Mouse (Mus musculus) heart, embryonic 12.5 days (tissue): ENCODE results near the gene Bex4. TPM values are rescaled to one million over a fixed set of nuclear protein-coding genes. Genes with fewer than 3 reads are reported as not detected.
"Not testable (repeated sequence)": the region's sequence is repeated elsewhere in the genome, so short reads cannot be mapped to it uniquely, and the experiment has no call there.

Experiments used
- ATAC-seq: fragments of 200-750 bp; cut with Nextera tagmentation; 2 replicates; pipeline ENCODE4 v1.8.0; 2017; ENCODE audit warnings: moderate TSS enrichment, moderate library complexity; ENCODE audit not compliant: insufficient number of reproducible peaks, low FRiP score
- H3K27ac ChIP-seq: fragments of 300-500 bp; sonication (generic); 2 replicates; pipeline ENCODE4 v1.5.1; 2016; ENCODE audit warnings: mild to moderate bottlenecking, moderate library complexity; ENCODE audit not compliant: poor library complexity, severe bottlenecking
- H3K27me3 ChIP-seq: fragments of 300-500 bp; sonication (generic); replicated peaks from 2 replicates; pipeline ENCODE4 v1.6.1; 2016; ENCODE audit warnings: mild to moderate bottlenecking, moderate library complexity
- H3K36me3 ChIP-seq: fragments of 300-500 bp; sonication (generic); 2 replicates; pipeline ENCODE4 v1.6.1; 2016; ENCODE audit warnings: mild to moderate bottlenecking, moderate library complexity
- H3K4me1 ChIP-seq: fragments of 300-500 bp; sonication (generic); replicated peaks from 2 replicates; pipeline ENCODE4 v1.6.1; 2016; ENCODE audit warnings: mild to moderate bottlenecking
- H3K4me2 ChIP-seq: fragments of 300-500 bp; sonication (generic); 2 replicates; pipeline ENCODE4 v1.6.1; 2016; ENCODE audit warnings: mild to moderate bottlenecking, moderate library complexity
- H3K4me3 ChIP-seq: fragments of 300-500 bp; sonication (generic); 2 replicates; pipeline ENCODE4 v1.5.1; 2016; ENCODE audit warnings: mild to moderate bottlenecking
- H3K9ac ChIP-seq: fragments of 300-500 bp; sonication (generic); 2 replicates; pipeline ENCODE4 v1.6.1; 2016; ENCODE audit warnings: mild to moderate bottlenecking, moderate library complexity
- H3K9me3 ChIP-seq: fragments of 300-500 bp; sonication (generic); replicated peaks from 2 replicates; pipeline ENCODE4 v1.6.1; 2016; ENCODE audit warnings: mild to moderate bottlenecking, moderate library complexity
- WGBS: fragments of 180-500 bp; shearing (Covaris S2); methylation state at CpG from one replicate; pipeline ENCODE4 v1.1.7; 2016; 5-methylcytosine and 5-hydroxymethylcytosine counted together
- polyA plus RNA-seq: library from polyadenylated mRNA; unstranded; fragments of >200 nt; fragmentation: Nextera tagmentation; extraction: Ambion mirVana; gene quantifications from 2 replicates; pipeline ENCODE4 v1.2.1, GENCODE M21; 2016

Bex4 gene
- 216 and 218 TPM in 2 replicates for polyA plus RNA-seq

DNA sequence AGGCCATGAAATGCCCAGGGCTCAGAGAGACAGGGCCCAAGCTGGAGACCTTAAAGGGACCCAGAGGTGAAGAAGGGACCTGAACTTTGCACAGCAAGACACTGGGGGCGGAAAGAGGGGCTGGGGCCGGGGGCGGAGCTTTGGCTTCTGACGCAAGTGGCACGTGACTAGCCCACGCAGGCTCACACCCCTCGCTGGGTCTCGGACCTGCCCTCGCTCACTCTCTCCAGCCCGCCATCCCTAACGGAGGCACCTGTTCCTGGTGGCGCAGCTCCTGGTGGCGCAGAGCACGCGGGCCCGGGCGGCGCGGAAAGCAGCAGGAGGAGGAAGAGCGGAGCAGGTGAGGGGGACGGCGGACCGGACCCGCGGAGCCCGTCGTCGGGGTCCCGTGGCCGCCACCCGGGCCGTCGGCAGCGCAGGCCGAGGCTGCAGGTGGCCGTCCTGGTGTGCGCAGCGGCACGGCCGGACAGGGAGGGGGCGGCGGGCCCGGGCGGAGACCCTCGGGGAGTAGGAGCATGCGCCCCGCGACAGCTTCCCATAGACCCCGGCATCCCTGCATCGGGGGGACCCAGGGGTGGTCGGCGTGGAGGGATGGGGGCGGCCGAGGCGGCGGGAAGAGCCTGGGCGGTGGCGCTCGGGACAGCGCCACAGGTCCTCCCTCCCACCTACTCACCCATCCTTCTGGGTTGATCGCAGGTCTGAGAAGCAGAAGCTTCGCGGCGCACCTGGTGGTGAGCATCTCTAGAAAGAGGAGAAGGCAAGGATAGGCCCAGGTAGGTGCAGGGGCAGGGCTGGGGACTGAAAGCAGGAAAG, at the start of gene Bex4:
TSS of gene Bex4 (plus strand) at position 170 of the 813 bp plus-strand sequence.
- peak within 1 kb of the TSS; percentile 65 for H3K4me2 ChIP-seq
- H3K27me3 ChIP-seq, H3K27ac ChIP-seq, H3K36me3 ChIP-seq, H3K9me3 ChIP-seq, H3K4me1 ChIP-seq: not testable (repeated sequence)
- 29% methylated on average over 20 of the region's 64 CpGs for WGBS
- peak within 1 kb of the TSS; percentile 55 for H3K4me3 ChIP-seq
- ATAC-seq, result peak; percentile 92
- peak within 1 kb of the TSS; percentile 68 for H3K9ac ChIP-seq

DNA sequence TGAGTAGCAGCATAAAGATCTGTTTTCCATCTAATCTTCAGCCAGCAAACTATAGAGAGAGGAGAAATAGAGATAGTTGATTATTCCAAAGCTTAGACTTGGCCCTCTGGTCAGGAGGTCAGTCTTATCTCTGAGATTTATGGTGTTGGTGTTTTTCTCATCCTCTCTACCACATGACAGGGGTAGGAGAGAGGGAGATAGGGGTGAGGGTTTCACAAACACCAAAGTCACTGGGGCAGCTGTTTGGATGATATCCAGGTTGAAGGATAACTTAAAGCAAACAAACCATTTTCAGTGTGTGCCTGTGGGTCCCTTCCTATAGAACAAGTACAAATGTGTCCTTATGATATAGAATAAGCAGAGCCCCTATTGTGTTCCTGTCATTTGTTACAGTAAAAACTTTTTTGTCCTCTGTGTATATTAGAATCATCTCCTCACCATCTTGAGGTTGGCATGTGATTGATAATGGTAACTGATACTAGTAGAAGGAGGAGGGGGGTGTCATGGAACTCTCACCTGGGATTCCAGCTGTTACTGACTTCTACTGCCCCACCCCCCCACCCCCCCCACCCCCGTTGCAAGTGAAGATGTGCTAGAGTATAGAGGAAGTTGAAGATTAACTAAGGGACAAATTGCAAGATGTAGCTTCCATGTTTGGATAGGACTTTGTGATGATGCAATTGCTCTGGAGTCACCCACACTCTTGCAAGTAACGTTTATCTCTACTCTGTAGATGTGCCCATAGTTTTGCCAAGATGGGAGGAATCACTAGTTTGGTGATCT, 46.1 kb upstream of the Bex4 start:
- WGBS, result 30% methylated on average over 2 of the region's 2 CpGs
- Histone ChIP-seq H3K27me3 (no peaks in the 10 kb centered on the region), H3K4me3 (no peak overlapping the region), H3K4me2 (no peak overlapping the region), H3K9ac (no peak overlapping the region), H3K27ac (no peak overlapping the region), H3K9me3 (no peaks in the 10 kb centered on the region), H3K4me1 (no peaks in the 10 kb centered on the region), H3K36me3 (no peaks in the 10 kb centered on the region)
- no peak for ATAC-seq

DNA sequence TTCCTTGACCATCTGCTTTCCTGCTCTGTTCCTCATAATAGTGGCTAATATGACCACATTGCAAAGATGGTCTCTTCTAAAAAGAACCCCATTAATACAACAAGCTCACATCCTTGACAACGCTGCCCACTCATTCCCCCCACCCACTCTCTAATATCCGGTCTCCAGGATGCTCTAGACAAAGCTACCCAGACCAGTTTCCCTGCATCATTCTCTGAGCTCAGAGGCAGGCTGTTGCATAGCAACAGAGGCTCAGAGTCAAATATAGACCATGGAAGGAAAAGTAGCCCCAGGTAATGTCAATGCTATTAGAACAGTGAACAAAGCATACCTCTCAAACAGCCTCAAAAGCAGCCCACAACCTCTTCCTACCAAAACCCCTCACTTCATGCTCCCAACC, 44.4 kb upstream of the Bex4 start:
- Histone ChIP-seq H3K9ac (no peak overlapping the region), H3K4me1 (no peaks in the 10 kb centered on the region), H3K4me2 (no peak overlapping the region), H3K27me3 (no peaks in the 10 kb centered on the region), H3K27ac (no peak overlapping the region), H3K36me3 (no peaks in the 10 kb centered on the region), H3K4me3 (no peak overlapping the region), H3K9me3 (no peaks in the 10 kb centered on the region)
- no peak for ATAC-seq
- 60% methylated on average over 2 of the region's 2 CpGs for WGBS

DNA sequence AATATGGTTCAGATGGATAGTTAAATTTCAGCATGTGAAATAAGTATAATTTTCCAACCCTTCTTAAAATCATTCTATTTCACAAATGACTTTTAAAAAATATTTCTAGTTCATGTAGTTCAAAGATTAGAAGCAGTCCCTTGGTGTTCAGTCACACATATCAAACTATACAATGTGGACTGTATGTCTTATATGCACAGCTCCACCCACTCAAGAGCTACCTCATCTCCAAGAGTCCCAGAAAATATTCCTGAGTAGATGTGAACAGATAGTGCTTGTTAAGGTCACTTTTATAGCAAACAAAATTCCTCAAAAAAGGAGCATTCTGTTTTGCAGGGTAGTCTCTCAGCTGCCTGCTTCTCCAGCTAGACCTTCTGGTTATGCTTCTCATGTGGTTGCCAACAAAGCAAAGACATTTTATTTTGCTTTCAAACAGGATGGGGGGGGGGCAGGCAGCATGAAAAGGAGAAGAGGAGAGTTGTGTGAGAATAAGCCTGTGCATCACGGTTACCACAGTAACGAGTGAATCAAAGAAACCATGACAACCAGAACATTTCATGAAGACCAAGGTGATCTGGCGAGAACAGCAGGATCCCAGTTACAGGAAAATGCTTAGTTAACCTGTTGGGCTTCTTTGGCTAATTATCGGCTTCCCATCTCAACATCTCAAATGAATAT, 34.6 kb upstream of the Bex4 start:
- H3K4me2 ChIP-seq, result no peak overlapping the region
- H3K4me3 ChIP-seq, result no peak overlapping the region
- H3K9ac ChIP-seq, result no peak overlapping the region
- no peaks in the 10 kb centered on the region for H3K36me3 ChIP-seq
- no peaks in the 10 kb centered on the region for H3K4me1 ChIP-seq
- 63% methylated on average over 4 of the region's 4 CpGs for WGBS
- H3K9me3 ChIP-seq, result no peaks in the 10 kb centered on the region
- H3K27ac ChIP-seq, result no peak overlapping the region
- no peak for ATAC-seq
- H3K27me3 ChIP-seq, result no peaks in the 10 kb centered on the region

DNA sequence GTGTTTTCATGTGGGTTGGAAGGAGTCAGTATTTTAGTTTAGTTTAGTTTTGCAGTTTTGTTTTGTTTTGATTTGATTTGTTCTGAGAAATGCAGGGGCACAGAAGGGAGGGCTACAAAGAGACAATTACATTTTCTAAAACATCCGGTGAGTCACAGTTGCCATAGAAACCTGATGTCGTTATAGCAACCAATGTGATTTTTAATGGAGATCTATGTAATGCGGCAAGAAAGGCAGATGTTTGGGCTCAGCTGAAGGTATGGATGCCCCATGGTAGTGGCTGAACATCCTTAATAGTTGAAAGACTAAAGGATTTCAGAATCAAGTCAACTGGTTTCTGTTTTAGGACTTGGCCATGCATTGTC, 34.1 kb upstream of the Bex4 start:
- Histone ChIP-seq H3K36me3 (no peaks in the 10 kb centered on the region), H3K4me1 (no peaks in the 10 kb centered on the region), H3K4me2 (no peak overlapping the region), H3K9ac (no peak overlapping the region), H3K27me3 (no peaks in the 10 kb centered on the region), H3K4me3 (no peak overlapping the region), H3K27ac (no peak overlapping the region), H3K9me3 (no peaks in the 10 kb centered on the region)
- 84% methylated on average over 3 of the region's 3 CpGs for WGBS
- no peak for ATAC-seq

DNA sequence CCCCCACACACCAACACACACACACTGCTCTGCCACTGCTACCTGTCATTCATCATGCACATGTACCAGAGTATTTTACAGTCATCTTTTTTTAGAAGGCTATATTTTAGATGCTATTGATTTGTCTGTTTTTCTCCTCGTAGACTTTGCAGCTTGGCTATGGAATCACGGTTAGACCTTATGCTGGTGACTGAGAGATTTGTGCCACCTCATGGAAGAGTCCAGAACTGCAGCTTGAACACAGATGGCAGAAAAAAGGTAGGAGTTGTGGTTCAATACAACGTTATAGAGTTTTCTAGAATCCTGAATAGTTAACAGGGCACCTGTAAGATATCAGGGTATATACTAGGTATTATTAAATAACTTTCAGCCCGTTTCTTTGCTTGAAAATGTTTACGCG, 30.9 kb upstream of the Bex4 start:
- H3K36me3 ChIP-seq, result no peaks in the 10 kb centered on the region
- H3K9me3 ChIP-seq, result no peaks in the 10 kb centered on the region
- no peak overlapping the region for H3K4me3 ChIP-seq
- H3K9ac ChIP-seq, result no peak overlapping the region
- 45% methylated on average over 6 of the region's 6 CpGs for WGBS
- no peaks in the 10 kb centered on the region for H3K4me1 ChIP-seq
- H3K27ac ChIP-seq, result no peak overlapping the region
- H3K27me3 ChIP-seq, result 0 out of 2 replicates have a peak, but pooled peaks cover 12% of the 10 kb centered on the region
- peak overlapping the region; percentile 29; the same call in 1 of the 2 replicates for H3K4me2 ChIP-seq
- ATAC-seq, result no peak

DNA sequence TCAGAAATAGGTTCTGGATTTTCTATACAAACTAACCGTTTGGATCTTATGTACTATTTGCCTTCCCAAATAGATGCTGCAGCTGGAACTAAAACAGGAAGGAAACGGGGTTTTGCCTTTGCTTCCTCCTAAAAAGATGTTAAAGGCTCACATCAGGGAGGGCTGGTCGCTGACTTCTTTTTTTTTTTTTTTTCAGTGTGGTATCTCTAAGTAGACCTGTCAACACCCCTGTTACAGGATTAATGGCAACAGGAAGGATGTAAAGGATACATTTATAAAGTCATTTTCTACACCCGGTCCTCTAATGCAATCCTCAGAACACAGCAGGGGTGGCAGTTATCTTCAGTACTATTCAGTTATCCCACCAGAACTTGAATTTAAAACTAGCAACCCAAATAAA, 23.8 kb upstream of the Bex4 start:
- 32% methylated on average over 4 of the region's 4 CpGs for WGBS
- no peak for ATAC-seq
- no peaks in the 10 kb centered on the region for H3K9me3 ChIP-seq
- no peak overlapping the region for H3K27ac ChIP-seq
- H3K4me3 ChIP-seq, result no peak overlapping the region
- no peak overlapping the region for H3K4me2 ChIP-seq
- H3K27me3 ChIP-seq, result 0 out of 2 replicates have a peak, but pooled peaks cover 13% of the 10 kb centered on the region
- H3K36me3 ChIP-seq, result no peaks in the 10 kb centered on the region
- H3K4me1 ChIP-seq, result no peaks in the 10 kb centered on the region
- no peak overlapping the region for H3K9ac ChIP-seq

DNA sequence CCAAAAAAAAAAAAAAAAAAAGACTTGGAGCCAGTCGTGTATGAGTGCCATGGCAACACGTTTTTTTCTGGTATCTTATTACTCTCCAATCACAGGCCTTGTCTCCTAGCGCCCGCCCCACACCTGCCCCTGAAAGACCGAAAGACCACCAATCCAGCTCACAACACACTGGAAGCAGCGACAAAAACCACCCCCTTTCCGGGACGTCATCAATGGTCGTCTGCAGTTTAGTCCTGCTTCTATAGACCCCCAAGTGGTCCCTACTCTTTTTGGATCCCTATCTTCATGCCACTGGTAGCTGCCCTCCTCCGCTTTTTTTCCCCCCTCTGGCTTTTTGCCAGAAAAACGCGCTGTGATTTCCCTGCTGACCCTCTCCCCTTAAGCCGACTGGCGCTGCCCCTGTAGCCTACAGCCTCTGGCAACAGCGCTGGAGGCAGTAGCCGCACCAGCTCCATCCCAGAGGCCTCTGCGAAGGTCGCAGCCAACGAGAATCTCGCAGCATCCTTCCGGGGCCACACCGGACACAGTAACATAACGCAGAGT, 23.3 kb upstream of the Bex4 start:
- Histone ChIP-seq H3K36me3 (no peaks in the 10 kb centered on the region), H3K4me2 (peak overlapping the region; percentile 68), H3K27ac (peak overlapping the region; percentile 51; the same call in 1 of the 2 replicates), H3K9me3 (no peaks in the 10 kb centered on the region), H3K4me3 (peak overlapping the region; percentile 49), H3K4me1 (no peaks in the 10 kb centered on the region), H3K27me3 (0 out of 2 replicates have a peak, but pooled peaks cover 13% of the 10 kb centered on the region), H3K9ac (no peak overlapping the region)
- WGBS, result 22% methylated on average over 23 of the region's 23 CpGs
- peak; percentile 79 for ATAC-seq

DNA sequence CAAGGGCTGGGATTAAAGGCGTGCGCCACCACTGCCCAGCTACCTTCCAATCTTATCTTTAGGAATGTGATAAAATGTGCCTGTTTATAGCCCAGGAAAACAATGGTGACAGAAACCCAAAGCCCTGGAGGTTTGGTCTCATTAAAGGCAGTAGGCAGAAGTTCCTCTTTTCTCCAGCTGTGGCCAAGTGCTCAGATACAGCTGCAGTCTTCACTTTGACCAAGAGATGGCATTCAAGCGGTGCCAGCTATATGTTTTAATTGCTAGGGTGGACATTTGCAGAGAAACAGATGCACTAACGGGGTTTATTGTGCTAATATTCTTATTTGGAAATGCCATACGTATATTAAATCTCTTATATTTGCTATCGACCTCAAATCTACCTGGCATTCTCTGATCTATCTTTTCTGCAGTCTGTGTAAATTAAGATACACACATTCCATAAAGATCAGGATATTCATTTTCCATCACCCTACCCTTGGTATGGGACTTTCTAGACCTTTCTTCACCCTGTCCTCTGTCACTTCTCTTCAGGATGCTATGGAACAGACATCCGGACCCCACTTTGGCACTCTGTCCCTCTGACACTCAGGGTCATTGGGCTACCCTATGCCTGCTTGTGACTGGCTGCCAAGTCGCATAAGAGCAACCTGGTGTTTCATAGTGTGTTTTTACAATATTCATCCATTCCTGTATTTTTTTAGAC, 11.6 kb upstream of the Bex4 start:
- Histone ChIP-seq H3K27me3 (no peaks in the 10 kb centered on the region), H3K9ac (no peak overlapping the region), H3K27ac (no peak overlapping the region), H3K4me3 (no peak overlapping the region), H3K4me1 (no peaks in the 10 kb centered on the region), H3K9me3 (no peaks in the 10 kb centered on the region), H3K4me2 (no peak overlapping the region), H3K36me3 (no peaks in the 10 kb centered on the region)
- WGBS, result 43% methylated on average over 8 of the region's 8 CpGs
- ATAC-seq, result no peak

DNA sequence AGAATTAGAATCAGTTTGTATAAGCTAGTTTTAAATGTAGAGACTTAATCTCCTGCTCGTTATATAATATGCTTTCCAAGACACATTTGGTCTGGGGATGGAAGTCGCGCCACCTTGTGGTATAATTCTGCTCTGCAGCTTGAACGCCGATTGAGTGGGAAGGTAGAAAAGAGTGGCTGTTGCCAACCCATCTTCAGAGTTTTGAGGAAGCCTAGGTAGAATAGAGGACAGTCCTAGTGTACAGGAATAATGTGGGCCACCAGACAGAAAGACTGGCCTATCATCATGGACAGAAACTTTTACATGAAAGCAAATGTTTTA, 11.1 kb upstream of the Bex4 start:
- no peaks in the 10 kb centered on the region for H3K36me3 ChIP-seq
- no peaks in the 10 kb centered on the region for H3K9me3 ChIP-seq
- H3K4me1 ChIP-seq, result no peaks in the 10 kb centered on the region
- ATAC-seq, result no peak
- no peak overlapping the region for H3K9ac ChIP-seq
- no peaks in the 10 kb centered on the region for H3K27me3 ChIP-seq
- no peak overlapping the region for H3K27ac ChIP-seq
- no peak overlapping the region for H3K4me3 ChIP-seq
- no peak overlapping the region for H3K4me2 ChIP-seq
- WGBS, result 18% methylated on average over 5 of the region's 5 CpGs
